13 mouse cellular contexts compared by ENCODE assay signal in genomic region chr16:74609564-74609963, GRCm38 (mm10).
"Had no signal": no experiment of that assay in that cellular context is flagged by ENCODE, and none has a peak within 500 bp of the region (broad histone marks: within the 10 kb centered on the region; RNA-seq: fewer than 3 reads in every experiment).

No protein-coding gene starts in this region.

- H3K4me3 ChIP-seq: layer of hippocampus, adult 2 months; limb, embryonic 10.5 days; limb, embryonic 13.5 days; liver, embryonic 13.5 days had no signal

- DNase-seq: layer of hippocampus, adult 9-11 months; liver; liver, embryonic 13.5 days; lung, adult 2 months; lung, postnatal 14 days; lung, postnatal 4 days; midbrain, embryonic 14.5 days; thymus, adult 18-20 months; thymus, postnatal 36 days had no signal

- H3K27me3 ChIP-seq: limb, embryonic 13.5 days; liver, embryonic 13.5 days had no signal

- H3K9ac ChIP-seq: limb, embryonic 13.5 days; liver, embryonic 13.5 days had no signal

- H3K4me2 ChIP-seq: limb, embryonic 13.5 days; liver, embryonic 13.5 days; midbrain, embryonic 11.5 days had no signal

- H3K9me3 ChIP-seq: limb, embryonic 10.5 days; limb, embryonic 13.5 days; liver, embryonic 13.5 days had no signal

- H3K4me1 ChIP-seq: liver, embryonic 13.5 days had no signal

- H3K36me3 ChIP-seq: limb, embryonic 10.5 days; limb, embryonic 13.5 days; liver, embryonic 13.5 days had no signal

- H3K27ac ChIP-seq: layer of hippocampus, adult 2 months; limb, embryonic 10.5 days; limb, embryonic 13.5 days; liver, embryonic 13.5 days had no signal
